Mouse (Mus musculus): Measurements from ENCODE around the gene Hsd3b7. TPM values are rescaled to one million over a fixed set of nuclear protein-coding genes. Genes with fewer than 3 reads are reported as not detected.

The Hsd3b7 gene
- total RNA-seq (2021), result 10 to 100 TPM; 31.5 to 40.4 TPM
- long read RNA-seq, experiment 1, transcript Hsd3b7-206 (6 exons, 1,899 nt), result minor isoform, 5 of 45 reads
- long read RNA-seq, experiment 1, transcript Hsd3b7-201 (7 exons, 1,828 nt), result major isoform, 29 of 45 reads
- long read RNA-seq, experiment 1, partial matches to known transcripts, result 4 of 45 reads
- long read RNA-seq, experiment 1, other reads (novel, unspliced or antisense), result 5 of 45 reads
- long read RNA-seq, experiment 2, transcript Hsd3b7-201 (7 exons, 1,828 nt), result major isoform, 122 of 172 reads
- long read RNA-seq, experiment 2, partial matches to known transcripts, result 16 of 172 reads
- long read RNA-seq, experiment 2, other reads (novel, unspliced or antisense), result 28 of 172 reads

DNA sequence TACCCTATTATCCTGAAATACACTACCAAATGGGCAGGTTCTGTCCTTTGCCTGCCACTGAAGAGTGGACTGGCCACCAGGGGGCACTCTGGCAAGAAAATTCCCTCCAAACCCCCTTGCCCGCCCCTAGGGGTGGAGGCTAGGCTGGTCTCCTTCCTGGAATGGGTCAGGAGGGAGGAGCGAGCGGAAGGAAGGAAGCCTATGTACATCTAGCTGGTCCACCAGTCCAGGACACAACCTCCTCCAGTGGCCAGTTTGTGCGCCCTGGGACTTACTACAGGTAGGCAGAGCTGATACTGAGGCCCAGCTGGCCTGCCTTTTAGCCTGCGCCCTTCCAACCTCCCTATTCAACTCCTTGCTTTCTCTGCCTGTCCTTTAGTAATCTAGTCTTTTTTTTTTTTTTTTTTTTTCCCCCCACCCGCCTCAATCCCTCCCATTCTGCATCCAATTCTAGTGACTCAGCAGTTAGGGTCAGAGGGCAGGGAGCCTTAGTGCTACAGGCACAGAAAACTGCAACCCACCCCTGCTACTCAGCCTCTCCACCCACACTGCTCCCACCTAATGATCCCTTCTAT, at the start of gene Hsd3b7:
Hsd3b7 (plus strand) TSS at position 170 of the 575 bp plus-strand sequence.
- DNase-seq (ENCODE audit: low spot score in 2 of 2), result peak; percentile 92 to 96

DNA sequence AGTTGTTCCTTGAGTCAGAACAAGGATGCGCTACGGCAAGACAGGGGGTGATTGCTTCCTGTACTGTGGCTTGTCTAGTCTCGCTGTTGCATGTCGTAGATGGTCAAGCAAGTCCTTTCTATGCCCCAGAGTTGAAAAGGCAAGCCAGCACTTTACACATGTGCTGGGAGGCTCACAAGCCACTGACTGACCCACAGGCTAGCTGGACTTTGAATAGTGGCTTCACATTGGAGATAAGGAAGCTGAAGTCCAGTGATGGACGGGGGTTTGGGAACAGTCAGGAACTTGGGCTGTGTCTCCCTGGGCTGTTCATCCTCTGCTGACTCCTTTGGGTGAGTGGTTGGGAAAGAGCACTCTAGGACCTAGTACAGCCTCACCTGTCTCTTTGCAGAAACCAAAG, 48.8 kb upstream of the Hsd3b7 start:
- no peak for DNase-seq (ENCODE audit: low spot score in 2 of 2)

DNA sequence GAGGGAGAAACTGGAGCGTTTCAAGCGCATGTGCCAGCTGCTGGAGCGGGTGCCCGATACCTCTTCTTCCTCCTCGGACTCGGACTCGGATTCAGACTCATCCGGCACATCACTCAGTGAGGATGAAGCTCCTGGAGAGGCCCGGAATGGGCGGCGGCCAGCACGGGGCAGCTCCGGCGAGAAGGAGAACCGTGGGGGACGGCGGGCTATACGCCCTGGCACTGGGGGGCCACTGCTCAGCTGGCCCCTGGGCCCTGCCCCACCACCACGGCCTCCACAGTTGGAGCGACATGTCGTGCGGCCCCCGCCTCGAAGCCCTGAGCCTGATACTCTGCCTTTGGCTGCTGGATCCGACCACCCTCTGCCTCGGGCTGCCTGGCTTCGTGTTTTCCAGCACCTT, 48.3 kb upstream of the Hsd3b7 start:
- no peak for DNase-seq (ENCODE audit: low spot score in 2 of 2)

DNA sequence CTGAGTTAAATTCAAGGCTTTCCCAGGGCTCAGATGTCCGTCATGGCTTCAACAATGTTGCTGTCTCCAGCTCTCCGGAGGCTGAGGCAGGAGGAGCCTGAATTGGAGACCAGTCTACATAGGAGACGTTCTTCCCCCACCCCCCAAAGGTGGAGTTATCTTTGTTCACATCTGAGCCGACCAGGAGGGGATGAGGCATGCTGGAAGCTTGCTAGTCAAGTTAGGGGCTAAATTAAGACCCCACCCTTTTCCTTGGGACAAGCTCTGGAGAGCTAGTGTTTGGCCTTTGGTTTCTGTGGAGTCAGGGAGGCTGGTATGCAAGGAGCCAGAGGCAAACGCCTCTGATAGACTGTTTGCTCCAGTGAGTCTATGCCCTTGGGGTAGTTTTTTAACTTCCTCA, 47.2 kb upstream of the Hsd3b7 start:
- no peak for DNase-seq (ENCODE audit: low spot score in 2 of 2)

DNA sequence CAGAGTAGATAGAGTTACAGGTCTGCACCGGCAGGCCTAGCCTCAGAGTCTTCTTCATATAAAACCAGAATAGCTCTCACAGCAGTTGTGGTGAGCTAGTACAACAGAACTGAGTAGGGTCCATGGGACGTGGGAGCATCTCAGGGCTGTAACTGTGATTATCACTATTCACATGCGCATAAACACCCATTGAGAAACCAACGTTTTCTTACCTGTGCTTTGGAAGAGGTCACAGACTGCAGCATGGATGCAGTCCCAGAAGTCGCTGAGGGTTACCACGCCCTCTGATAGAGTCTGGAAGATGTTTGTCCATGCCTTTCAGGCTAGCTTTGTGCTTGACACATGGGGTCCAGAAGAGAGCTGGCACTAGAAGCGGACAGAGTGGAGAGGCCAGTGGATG, 46.7 kb upstream of the Hsd3b7 start:
- DNase-seq (ENCODE audit: low spot score in 2 of 2), result no peak

DNA sequence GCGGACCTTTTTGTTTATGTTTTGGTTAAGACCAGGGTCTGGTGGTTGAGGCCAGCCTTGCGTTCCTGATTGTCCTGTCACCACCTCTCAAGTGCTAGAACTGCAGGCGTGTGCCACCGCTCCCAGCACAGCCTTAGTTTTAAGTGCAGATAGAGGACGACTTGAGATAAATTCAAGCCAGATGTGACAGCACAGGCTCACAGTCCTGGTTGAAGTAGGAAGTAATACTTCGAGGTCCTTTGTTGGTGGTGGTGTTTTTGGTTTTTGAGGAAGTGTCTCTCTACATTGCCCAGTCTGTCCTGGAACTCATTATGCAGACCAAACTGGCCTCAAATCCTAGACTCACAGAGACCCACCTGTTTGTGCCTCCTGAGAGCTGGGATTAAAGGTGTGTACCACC, 40.7 kb upstream of the Hsd3b7 start:
- no peak for DNase-seq (ENCODE audit: low spot score in 2 of 2)

DNA sequence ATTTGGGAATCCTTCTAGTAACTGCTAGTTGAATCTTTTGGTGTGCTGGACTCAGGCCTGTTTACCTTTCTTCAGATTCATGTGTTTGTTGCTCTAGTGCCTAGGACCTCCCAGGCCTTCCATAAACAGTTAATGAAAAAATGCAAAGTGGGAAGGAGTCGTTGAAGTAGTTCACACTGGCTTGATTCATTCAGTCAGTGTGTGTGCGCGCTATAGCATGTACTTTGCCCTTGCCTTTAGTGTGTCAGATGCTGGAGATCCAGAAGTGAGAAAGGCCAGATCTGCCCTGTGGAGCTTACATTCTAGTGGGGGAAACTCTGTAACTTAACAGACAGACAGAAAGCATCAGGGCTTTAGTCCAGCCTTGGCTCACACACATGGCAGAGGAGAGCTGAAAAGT, 39.9 kb upstream of the Hsd3b7 start:
- no peak for DNase-seq (ENCODE audit: low spot score in 2 of 2)

DNA sequence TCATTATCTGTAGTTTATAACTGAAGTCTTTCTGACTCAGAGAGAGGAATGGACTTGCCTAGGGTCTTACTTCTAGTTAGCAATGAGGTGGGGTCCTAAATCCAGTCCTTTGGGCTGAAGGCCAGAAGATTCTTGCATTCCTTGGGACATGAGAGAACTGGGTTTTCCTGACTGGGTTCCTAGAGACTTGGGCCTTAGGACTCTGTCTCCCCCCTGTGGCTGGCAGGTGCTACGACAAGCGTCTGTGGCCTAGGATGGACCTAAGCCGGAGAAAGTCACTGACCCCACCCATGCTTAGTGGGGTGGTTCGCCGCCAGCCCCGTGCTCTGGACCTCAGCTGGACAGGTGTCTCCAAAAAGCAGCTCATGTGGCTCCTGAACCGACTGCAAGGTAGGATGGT, 39.4 kb upstream of the Hsd3b7 start:
- peak; percentile 69 to 79 for DNase-seq (ENCODE audit: low spot score in 2 of 2)

DNA sequence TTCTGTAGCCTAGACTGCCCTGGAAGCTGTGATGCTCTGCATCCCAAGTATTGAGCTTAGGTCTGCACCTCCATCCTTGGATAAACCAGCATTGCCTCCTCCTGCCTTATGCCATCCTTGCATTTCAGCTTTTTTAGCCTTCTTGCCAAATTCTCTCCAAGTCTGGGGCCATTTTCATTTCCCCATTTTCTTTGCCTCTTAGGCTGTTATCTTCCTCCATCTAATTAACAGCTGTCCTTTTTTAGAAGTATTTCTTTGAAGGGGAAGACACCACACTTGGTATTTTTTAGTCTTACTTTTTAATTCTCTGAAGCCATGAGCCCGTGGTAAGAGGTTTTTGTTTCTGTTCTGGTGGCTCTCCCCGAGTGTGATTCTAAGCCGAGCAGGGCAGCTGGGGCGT, 36.8 kb upstream of the Hsd3b7 start:
- no peak for DNase-seq (ENCODE audit: low spot score in 2 of 2)

DNA sequence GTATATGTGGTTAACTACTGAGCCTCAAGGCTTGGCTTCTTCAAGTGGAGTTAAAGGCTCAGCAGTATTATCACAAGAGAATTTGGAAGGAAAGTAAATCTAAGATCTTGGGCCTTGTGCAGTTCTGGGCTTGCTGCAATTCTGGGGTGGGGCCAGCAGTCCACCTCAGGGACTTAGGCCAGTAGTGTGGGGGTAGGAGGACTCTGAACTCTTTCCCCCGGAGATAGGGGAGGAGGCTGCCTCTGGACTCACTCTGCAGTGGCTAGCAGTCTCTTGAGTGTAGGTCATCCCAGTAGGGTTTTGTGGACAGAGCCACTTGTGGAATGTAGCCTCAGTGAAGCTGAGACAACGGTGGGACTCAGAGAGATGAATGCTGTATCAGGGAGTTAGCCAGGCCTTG, 34.6 kb upstream of the Hsd3b7 start:
- no peak for DNase-seq (ENCODE audit: low spot score in 2 of 2)

DNA sequence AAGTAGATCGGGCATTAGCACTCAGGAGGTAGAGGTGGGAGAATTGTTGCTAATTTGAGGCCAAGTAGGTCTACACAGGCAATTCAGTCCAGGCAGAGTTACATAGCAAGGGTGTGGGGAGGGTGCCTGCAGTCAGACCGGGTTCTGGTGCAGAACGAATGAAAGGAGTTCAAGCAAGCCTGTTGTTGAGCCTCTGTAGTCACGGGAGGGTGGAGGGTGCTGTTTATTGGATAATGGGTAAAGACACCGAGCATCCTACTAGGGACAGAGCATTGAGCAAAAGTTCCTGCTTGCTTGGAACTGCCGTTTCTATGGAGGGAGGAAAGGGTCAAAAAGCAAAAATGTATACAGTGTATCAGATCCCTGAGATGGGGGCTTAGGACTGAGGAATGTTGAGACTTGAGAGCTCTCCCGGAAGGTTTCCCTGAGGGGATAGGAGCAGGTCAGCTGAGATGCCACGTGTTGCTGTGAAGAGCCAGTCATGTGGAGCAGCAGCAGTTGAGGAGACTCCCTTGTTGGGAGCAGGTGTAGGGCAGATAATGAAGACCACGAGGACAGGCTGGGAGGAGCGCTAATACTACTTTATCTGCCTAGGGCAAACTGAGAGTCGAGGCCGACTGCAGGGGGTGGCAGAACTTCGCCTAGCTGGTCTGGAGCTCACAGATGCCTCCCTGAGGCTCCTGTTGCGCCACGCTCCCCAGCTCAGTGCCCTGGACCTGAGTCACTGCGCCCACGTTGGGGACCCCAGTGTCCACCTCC, 33.4 kb upstream of the Hsd3b7 start:
- DNase-seq (ENCODE audit: low spot score in 2 of 2), result no peak

DNA sequence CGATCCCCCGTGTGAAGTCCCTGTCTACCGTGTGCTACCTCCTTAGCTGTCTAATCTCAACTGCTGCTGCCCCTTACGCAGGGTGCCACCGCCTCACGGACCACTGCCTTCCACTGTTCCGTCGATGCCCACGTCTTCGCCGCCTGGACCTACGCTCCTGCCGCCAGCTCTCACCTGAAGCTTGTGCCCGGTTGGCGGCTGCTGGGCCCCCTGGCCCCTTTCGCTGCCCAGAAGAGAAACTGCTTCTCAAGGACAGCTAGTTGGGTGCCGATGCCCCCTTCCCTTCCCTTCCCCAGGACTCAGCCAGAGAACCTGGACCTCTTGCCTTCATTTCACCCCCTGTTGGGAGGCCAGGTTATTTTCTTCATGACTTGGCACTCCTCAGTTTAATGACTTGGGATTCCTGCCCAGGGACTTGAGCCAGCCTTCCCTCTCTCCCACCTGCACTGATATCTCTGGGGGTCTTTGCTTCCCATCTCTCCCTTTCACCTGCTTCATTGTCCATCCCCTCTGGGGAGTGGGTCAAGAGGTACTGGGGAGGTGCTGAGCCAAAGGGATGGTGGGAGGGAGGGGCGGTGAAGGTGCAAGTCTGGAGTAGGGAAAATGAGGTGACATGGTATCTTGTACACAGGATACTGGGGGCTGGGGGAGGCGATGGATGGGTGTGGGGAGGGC, 32.6 kb upstream of the Hsd3b7 start:
- DNase-seq (ENCODE audit: low spot score in 2 of 2), result no peak

DNA sequence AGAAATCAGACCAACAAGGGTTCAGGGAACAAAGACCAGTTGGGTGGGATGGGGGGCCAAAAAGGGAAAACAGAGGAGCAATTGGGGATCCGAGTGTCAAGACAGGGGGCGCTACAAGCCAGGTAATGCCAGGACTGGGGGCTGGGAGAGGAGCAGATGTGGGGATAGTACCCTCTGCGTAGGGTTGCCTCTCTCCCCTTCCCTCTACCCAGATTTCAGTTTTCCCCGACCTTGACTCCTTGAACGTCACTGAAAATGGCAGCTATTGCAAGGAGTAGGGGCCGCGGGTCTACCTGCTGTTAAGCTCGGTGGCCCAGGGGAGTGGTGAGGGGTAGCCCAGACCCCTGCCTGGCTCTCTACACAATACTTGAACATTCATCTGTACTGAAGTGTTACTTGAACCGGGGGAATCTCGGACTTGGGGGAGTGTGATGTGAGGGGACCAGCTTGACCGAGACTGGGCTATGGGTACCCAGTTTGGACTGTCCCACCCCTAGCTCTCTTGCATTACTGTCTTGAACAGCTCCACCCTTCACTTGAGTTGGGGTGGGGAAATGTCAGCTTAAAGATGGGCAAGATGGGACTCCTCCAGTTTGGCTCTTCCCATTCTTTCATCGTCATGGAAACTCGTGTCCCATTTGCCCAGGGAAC, 31.9 kb upstream of the Hsd3b7 start:
- no peak for DNase-seq (ENCODE audit: low spot score in 2 of 2)

DNA sequence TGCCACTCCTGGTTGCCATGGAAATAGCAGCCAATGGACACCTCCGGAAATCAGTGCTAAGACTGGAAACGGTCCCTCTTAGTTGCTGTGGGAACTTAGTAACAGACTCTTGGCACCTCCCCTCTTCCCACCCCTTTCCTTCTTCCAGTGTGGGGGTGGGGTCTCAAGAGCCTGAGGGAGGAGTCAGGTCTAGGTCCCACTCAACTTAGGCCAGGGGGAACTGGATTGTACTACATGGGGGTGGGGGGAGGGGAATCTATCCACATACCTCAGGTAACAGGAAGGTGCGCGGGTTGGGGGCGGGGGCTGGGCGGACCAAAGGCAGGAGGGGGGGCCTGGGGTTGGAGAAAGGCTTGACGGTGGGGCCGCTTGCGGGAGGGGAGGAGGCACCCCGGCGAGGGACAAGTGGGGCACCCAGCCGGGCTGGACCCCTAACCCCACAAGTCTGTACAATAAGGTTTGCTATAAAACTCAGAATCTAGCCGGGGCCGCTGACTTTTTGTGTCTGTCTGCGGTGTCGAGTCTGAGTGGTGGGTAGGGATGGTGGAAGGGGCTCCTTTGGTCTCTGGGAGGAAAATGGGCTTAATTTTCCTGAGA, 31.3 kb upstream of the Hsd3b7 start:
- DNase-seq (ENCODE audit: low spot score in 2 of 2), result peak; percentile 86 to 91

DNA sequence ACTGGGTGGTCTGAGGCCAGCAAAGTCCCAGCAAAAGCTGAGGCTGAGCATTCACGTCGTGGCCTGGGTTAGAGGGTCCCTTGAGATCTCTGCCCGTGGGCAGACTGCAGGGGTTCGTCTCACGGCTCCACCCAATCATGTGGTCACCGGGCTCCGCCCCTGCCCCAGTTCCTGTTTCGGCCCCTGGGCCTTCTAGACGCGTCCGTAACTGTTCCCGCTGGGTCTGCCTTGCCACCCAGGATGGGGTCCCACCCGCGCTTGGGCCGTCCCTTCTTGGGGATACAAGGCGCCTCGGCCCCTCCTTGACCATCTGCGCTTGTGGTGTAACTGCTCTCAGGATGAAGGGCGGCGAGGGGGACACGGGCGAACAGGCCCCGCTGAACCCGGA, 30.8 kb upstream of the Hsd3b7 start, which contains the start of gene Orai3:
Orai3 (plus strand) TSS at position 165 of the 388 bp plus-strand sequence.
- DNase-seq (ENCODE audit: low spot score in 2 of 2), result peak; percentile 87 to 89

DNA sequence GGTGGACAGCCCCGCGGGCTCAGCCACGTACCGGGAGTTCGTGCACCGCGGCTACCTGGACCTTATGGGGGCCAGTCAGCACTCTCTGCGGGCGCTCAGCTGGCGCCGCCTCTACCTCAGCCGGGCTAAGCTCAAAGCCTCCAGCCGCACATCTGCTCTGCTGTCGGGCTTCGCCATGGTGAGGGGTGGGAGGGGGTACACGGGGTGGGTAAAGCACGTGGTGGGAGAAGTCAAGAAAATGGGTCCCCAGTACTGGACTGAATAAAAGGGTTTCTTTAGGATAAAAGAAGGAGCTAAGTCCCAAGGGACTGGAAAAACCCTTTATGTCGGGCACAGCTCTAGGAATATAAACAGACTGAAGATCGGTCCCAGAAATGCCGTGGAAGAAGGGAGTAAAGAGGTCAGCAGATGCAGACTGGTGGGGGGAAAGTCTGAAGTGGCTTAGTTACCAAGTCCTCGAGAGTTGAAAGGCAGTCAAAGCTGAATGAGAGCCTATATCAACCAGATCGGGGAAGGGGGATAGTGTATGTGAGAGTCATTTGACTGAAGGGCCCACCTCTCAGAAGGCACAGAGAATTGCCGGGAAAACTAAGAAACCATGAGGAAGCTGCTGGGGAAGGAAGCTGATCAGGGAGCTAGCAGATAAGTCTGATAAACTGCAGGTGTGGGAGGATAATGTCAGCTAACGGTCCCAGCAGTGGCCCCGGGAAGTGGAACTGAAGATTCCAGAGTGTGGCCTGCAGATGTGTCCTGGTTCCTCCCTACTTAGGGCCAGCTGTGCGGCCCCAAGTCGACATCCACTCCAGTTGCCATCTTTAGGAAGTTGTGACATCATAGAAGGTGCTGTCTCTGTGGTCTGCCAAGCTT, 30.1 kb upstream of the Hsd3b7 start:
- no peak for DNase-seq (ENCODE audit: low spot score in 2 of 2)

DNA sequence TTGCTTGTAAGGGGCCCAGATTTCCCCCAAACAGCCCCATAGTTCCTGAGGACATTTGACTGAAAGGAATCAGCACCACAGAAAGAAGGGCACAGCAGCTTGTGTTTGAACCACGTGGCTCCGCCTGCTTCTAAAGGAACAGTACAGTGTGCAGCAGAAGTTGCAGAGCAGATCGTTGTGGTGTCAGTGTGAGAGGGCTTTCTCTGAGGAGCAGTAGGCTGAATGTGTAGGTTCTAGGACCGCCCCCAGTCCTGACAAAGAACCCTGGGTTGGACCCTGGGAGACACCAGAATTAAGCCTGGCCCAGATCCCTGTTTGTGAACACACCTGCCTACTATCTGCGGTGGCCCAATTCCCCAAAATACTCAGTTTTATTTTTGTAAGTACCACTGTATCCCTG, 29.1 kb upstream of the Hsd3b7 start:
- DNase-seq (ENCODE audit: low spot score in 2 of 2), result no peak

DNA sequence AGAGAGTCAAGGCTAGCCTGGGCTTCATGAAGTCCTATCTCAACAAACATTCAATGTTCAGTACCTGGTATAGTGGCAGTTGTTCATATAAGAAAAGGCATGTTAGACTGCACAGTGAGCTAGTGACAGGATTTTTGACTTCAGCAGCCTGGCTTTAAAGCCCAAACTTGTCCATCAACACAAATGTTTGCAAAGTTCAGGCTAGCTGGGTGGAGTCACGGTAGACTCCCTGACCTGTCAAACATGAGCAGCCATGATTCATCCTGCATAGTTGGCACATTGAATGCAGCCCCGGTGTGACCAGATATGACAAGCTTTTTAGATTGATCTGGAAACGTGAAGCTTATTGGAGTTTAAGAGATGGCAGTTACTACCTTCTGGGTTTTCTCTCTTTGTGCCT, 28.3 kb upstream of the Hsd3b7 start:
- DNase-seq (ENCODE audit: low spot score in 2 of 2), result no peak

DNA sequence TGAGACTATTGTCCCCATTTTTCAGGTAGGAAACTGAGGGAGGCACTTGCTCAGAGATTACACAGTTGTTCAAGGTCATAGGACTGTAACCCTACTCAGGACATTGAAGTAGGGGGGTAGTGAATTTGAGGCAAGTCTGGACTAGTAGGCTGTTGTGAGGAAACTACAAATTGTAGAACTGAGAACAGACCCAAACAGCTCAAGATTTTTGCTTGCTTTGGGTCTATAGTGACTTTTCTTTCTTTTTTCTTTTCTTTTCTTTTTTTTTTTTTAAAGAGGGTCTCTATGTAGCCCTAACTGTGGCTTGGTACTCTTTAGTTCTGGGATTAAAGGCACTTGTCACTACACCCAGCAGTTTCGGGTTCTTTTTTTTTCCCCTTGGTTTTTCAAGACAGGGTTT, 27.8 kb upstream of the Hsd3b7 start:
- no peak for DNase-seq (ENCODE audit: low spot score in 2 of 2)

All from adrenal gland, adult 18-20 months (tissue).